Mouse (Mus musculus) induced T-regulatory cell, adult 2 months (primary cell): Measurements from ENCODE around the gene Grk3.

Experiments used
- DNase-seq: peaks from one replicate; pipeline ENCODE4 v3.0.0-alpha.2; 2012; ENCODE audit warnings: low read depth

Grk3 gene

GRCm38 (mm10) chr5:112932878-112933567, 82.6 kb downstream of the Grk3 start:
- DNase-seq = no peak

GRCm38 (mm10) chr5:112931901-112932300, 83.7 kb downstream of the Grk3 start:
- DNase-seq = no peak

- DNase-seq = no peak
Observed at GRCm38 (mm10) chr5:112928201-112928881, 87.2 kb downstream of the Grk3 start.

- no peak for DNase-seq
Observed at GRCm38 (mm10) chr5:112925422-112925821, 90.2 kb downstream of the Grk3 start.

GRCm38 (mm10) chr5:112924806-112925205, 90.8 kb downstream of the Grk3 start:
- no peak for DNase-seq

GRCm38 (mm10) chr5:112923841-112924240, 91.8 kb downstream of the Grk3 start:
- no peak for DNase-seq

DNA sequence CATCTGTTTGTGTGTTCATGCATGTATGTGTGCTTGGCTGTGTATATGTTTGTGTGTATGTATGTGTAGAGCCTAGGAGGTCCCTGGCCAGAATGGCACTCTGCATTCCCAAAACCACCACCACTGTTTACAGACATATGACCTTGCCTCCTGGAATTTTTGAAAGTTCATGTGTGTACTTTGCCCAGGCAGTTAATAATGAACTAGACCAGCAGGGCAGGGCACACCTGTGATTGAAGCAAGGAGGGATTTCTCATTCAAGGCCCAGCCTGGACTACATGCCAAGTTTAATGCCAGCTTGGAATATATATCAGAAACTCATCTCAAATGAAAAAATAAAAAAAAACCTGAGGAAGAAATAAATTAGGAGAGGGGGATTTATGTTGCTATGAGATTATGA, 93.7 kb downstream of the Grk3 start:
- DNase-seq = no peak

DNA sequence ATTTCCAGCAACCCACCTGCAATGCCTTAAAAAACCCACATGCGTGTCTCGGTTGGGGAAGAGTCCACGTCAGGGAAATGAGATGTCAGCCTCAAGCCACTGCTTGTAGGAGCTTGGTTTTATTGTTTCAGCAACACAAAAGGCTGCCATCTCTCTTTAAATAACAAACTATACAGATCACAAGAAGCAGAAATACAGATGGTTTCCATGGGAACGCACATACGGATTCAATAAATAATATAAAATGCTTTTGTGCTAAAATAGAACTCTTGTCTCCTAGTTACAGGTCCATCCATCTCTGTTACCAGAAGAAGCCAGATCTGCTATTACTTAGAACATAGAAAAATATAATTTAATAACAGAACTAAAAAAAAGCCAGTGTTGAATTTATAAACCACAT, 105.2 kb downstream of the Grk3 start:
- no peak for DNase-seq

- no peak for DNase-seq
Observed at GRCm38 (mm10) chr5:112908169-112908614, 107.4 kb downstream of the Grk3 start.

DNA sequence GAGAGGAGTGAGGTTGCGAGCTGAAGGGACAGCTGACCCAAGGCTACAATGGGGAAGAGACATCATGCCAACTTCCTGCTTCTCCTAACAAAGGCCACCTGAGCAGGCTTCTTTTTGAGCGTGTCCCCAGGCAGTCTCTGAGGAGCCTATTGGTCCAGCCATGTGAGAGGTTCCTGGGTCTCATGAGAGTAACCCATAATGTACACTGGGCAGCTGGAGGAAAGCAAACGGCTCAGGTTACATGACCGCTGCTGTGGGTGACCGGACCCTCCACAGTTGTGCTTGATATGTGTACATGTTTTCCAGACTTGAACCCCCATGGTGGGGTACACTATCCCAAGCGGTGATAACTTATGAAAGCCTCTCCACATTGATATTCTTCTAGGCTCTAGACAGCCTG, 108.1 kb downstream of the Grk3 start:
- DNase-seq = no peak

DNA sequence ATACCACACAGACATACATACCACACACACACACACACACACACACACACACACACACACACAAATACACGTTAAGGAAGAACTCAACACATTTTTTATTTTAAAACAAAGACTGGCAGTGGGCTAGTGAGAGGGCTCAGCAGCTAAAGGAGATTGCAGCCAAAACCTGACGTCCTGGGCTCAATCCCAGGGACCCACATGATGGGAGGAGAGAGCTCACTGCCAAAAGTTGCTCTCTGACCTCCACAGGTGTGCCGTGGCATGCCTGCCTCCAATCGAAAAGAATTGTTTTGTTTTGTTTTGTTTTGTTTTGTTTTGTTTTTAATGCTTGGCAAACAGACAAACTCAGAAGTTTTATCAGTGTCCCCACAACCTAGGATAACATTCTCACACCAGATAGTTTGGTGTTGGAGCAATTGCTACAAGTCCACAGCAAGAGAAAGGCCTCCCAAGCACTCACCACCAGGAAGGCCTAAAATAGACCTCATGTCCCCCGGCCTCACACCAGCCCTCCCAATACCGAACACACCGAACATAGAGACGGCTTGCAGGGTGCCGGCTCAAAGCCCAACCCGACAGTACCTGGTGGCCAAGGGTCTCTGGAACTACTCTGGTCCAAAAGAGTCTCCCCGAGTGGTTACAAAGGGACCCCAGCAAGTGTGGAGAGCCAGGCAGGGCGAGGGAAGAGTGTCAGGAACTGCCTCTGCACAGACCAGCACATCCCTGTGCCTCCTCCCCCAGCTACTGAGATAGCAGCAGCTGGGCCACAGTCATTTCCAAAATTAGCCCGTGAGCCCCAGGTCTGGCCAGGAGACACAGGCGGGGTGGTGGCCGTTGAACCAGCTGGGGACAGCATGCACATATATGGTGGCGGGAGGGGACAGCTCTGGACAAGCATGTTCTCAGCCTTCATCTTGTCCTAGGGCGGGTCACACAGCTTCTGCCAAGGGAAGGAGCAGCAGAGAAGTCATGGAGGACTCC, 119.6 kb downstream of the Grk3 start, which contains the start of gene Myo18b:
Gene Myo18b, minus strand, starts transcription at position 689 of the 981 bp plus-strand sequence.
- DNase-seq = no peak

DNA sequence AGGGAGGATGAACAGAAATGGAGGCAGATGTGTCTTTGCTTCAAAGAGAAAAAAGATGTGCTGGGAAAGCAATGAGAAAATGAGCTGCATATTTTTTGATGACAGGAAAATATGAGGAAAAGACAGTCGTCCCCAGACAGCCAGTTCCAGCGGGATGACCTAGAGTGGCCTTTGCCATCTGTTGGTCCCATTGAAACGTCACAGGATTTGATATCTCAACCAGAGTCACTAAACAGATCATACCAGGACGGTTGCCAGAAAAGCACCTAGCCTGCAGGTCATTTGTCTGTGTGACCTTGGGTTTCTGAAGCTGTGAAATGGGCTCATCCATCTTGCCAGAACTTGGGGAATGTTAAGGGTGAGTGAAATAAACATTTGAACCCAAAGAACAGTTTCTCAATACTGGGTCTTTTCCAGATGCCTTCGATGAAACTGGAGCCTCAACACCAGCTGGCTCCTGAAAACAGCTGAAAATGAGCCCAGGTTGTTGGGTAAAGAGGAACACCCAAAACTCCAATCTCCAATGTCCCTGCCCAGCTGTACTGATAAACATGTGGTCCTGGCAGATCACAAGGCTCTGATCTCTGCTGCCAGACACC, 122.0 kb downstream of the Grk3 start:
- no peak for DNase-seq

- no peak for DNase-seq
Observed at GRCm38 (mm10) chr5:112892411-112892810, 123.2 kb downstream of the Grk3 start.

DNA sequence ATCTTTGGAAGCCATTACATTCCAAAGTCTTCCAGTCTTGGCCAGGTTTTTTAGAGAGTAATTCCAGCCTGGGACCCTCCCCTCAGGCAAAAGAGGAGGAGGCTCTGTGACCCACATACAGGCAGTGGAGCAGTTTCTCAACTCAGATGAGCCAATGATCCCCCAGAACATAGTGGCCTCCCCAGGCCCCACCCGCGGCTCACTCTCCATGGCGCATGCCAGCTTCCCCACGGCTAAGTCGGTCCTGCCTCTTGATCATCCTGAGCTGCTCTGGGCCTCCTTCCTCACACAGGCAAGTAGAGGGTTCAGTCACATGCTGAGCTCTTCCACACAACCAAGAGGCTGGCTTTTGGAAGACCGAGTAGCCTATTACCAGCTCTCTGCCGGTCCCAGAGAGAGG, 126.9 kb downstream of the Grk3 start:
- DNase-seq = no peak

GRCm38 (mm10) chr5:112886687-112887491, 128.7 kb downstream of the Grk3 start:
- DNase-seq = no peak

GRCm38 (mm10) chr5:112877391-112878115, 138.0 kb downstream of the Grk3 start:
- no peak for DNase-seq

- DNase-seq = peak; percentile 25
Observed at GRCm38 (mm10) chr5:112876846-112877390, 138.7 kb downstream of the Grk3 start.

DNA sequence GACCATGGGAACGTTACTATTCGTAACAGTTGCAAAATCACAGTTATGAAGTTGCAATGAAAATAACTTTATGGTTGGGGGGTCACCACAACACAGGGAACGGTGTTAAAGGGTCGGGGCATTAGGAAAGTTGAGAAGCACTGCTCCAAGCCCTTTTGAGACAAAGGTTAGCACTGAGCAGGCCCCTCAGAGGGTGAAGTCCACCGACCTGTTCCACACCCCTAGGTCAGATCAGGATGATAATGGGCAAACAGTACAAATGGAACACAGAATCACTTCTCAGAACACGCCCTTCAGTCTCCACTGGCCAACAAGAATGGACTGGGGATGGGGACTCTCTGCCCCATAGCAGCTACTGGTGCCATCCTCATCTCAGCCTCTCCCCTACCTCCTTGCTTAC, 142.6 kb downstream of the Grk3 start:
- DNase-seq = no peak

DNA sequence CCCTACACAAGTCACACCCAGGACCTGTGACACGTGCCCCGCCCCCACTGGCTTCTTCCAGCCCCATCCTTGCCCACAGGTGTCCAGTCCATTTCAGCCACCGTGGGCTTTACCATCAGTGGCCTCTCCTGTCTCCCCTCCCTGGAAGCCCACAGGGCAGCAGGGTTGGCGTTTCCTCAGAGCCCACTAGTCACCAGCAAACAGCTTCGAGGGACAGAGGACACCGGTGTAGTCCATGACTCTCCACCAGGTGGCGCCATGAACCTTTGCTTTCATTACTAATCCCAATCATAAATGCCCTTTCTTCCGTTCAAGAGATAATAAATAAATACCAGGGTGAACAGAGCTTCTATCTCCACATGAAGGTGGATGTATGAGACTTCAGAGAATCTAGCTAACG, 144.9 kb downstream of the Grk3 start:
- peak; percentile 70 for DNase-seq

DNA sequence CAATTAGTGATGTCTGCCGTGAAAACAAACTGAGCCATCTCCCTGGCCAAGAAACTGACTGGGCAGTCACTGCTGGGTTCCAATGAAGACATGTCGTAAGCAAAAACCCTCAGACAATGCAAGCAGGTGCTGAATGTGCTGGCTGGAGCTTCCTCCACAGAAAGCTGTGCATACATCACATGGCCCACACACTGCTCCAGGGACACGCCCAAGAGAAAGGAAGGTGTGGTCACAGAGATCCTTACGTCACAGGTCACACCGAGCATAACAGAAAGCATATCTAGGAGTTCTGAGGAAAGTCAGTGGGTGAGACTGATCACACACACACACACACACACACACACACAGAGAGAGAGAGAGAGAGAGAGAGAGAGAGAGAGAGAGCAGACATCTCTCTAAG, 147.0 kb downstream of the Grk3 start:
- no peak for DNase-seq
